Comparison of ENCODE assay signal across 22 mouse cellular contexts in the genomic region with DNA sequence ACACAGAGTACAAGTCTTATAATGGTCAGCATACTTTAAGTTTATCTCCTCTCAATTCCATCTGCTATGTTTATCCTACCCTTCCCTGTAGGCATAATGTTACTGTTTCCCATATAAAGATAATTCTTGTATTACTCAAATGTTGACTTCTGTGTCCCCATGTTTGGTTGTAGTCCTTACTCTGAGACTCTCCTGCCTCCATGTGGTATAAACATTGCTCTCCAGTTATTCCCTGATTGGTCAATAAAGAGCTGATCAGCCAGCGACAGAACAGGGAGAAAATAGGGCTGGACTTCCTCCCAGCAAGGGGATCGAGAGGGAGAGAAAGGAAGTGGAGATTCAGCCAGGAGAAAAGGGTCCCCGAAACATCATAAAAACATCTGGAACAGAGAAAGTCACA.
DNase-seq lines count a peak whose midpoint lies in the region; ATAC-seq and TF ChIP-seq lines count a peak whose summit lies in the region.
"Had no signal": no experiment of that assay in that cellular context is flagged by ENCODE, and none has a peak within 500 bp of the region (broad histone marks: within the 10 kb centered on the region; RNA-seq: fewer than 3 reads in every experiment).

No protein-coding gene starts in this region.

- no peak overlapping the region for H3K27ac ChIP-seq in gastrocnemius, adult 2 months
- H3K27ac ChIP-seq in layer of hippocampus, adult 2 months = no peak overlapping the region
- H3K27ac ChIP-seq in midbrain, embryonic 11.5 days (ENCODE audit: low read depth, low read length) = no peak overlapping the region
- H3K27ac ChIP-seq in midbrain, embryonic 16.5 days (ENCODE audit: low read length) = no peak overlapping the region
- H3K27ac ChIP-seq: forebrain, embryonic 10.5 days; forebrain, embryonic 13.5 days; heart, embryonic 10.5 days; hindbrain, embryonic 12.5 days; hindbrain, embryonic 15.5 days had no signal

- H3K9ac ChIP-seq in midbrain, embryonic 11.5 days (ENCODE audit: low read length) = no peak overlapping the region
- no peak overlapping the region for H3K9ac ChIP-seq in midbrain, embryonic 16.5 days (ENCODE audit: low read depth, low read length)
- H3K9ac ChIP-seq: forebrain, embryonic 13.5 days; hindbrain, embryonic 12.5 days; hindbrain, embryonic 15.5 days had no signal

- no peak overlapping the region for H3K4me3 ChIP-seq in gastrocnemius, adult 2 months
- H3K4me3 ChIP-seq in layer of hippocampus, adult 2 months = no peak overlapping the region
- no peak overlapping the region for H3K4me3 ChIP-seq in midbrain, embryonic 11.5 days (ENCODE audit: low read depth, low read length)
- H3K4me3 ChIP-seq in midbrain, embryonic 16.5 days (ENCODE audit: low read depth, low read length) = no peak overlapping the region
- H3K4me3 ChIP-seq: forebrain, embryonic 10.5 days; forebrain, embryonic 13.5 days; heart, embryonic 10.5 days; hindbrain, embryonic 12.5 days; hindbrain, embryonic 15.5 days had no signal

- peak; percentile 16 for TF ChIP-seq CTCF in gastrocnemius, adult 2 months (IDR thresholded peaks at IDR 0.05)
- TF ChIP-seq CTCF in layer of hippocampus, adult 2 months (conservative IDR thresholded peaks at IDR 0.05) = 0 out of 2 replicates have a peak, but pooled peaks have one; percentile 23

- intact Hi-C loops in gastrocnemius, adult 2 months (cut with DNase I) = no loop called here

- no peaks in the 10 kb centered on the region for H3K27me3 ChIP-seq in midbrain, embryonic 11.5 days (ENCODE audit: control insufficient read depth, insufficient read depth, low read length)
- no peaks in the 10 kb centered on the region for H3K27me3 ChIP-seq in midbrain, embryonic 16.5 days (ENCODE audit: control insufficient read depth, insufficient read depth, low read depth, low read length)
- H3K27me3 ChIP-seq: forebrain, embryonic 13.5 days; hindbrain, embryonic 12.5 days; hindbrain, embryonic 15.5 days had no signal

- no peaks in the 10 kb centered on the region for H3K9me3 ChIP-seq in midbrain, embryonic 11.5 days (ENCODE audit: control insufficient read depth, low read length)
- H3K9me3 ChIP-seq in midbrain, embryonic 16.5 days (replicated peaks; ENCODE audit: control insufficient read depth, low read length, poor library complexity, severe bottlenecking) = no peaks in the 10 kb centered on the region
- H3K9me3 ChIP-seq: forebrain, embryonic 13.5 days; heart, embryonic 10.5 days; hindbrain, embryonic 12.5 days; hindbrain, embryonic 15.5 days had no signal

- 74% methylated on average over 3 of the region's 3 CpGs for WGBS in midbrain, embryonic 11.5 days
- 82% methylated on average over 3 of the region's 3 CpGs for WGBS in midbrain, embryonic 16.5 days

- H3K36me3 ChIP-seq in midbrain, embryonic 11.5 days (ENCODE audit: control insufficient read depth, insufficient read depth, low read length) = no peaks in the 10 kb centered on the region
- no peaks in the 10 kb centered on the region for H3K36me3 ChIP-seq in midbrain, embryonic 16.5 days (ENCODE audit: control insufficient read depth, insufficient read depth, low read length)
- H3K36me3 ChIP-seq: forebrain, embryonic 10.5 days; heart, embryonic 10.5 days; hindbrain, embryonic 12.5 days; hindbrain, embryonic 15.5 days had no signal

- H3K4me2 ChIP-seq in midbrain, embryonic 11.5 days = no peak overlapping the region
- no peak overlapping the region for H3K4me2 ChIP-seq in midbrain, embryonic 16.5 days (ENCODE audit: low read length)
- H3K4me2 ChIP-seq: forebrain, embryonic 13.5 days; hindbrain, embryonic 12.5 days; hindbrain, embryonic 15.5 days had no signal

- no peak for DNase-seq in gastrocnemius, adult 2 months
- no peak for DNase-seq in gastrocnemius, postnatal 10 days
- DNase-seq in layer of hippocampus, adult 2 months (ENCODE audit: low spot score in 2 of 2) = no peak
- DNase-seq in layer of hippocampus, postnatal 10 days (ENCODE audit: low spot score in 2 of 2) = no peak
- peak; percentile 26 for DNase-seq in midbrain, embryonic 11.5 days (ENCODE audit: low spot score, missing footprints)
- DNase-seq in embryo, embryonic 10 days (ENCODE audit: low spot score) = no peak
- DNase-seq: adrenal gland, adult 2 months; adrenal gland, postnatal 14 days; B cell, adult 2 months; cerebellum, adult 11 months; cerebellum, adult 2 months; cerebellum, adult 9-11 months; cerebellum, postnatal 36 days; gastrocnemius, postnatal 25 days; heart, adult 18-20 months had no signal

- peaks cover under 1% of the 10 kb centered on the region for H3K4me1 ChIP-seq in midbrain, embryonic 11.5 days (ENCODE audit: control insufficient read depth, insufficient read depth, low read length)
- no peaks in the 10 kb centered on the region for H3K4me1 ChIP-seq in midbrain, embryonic 16.5 days (ENCODE audit: control insufficient read depth, insufficient read depth, low read length)
- H3K4me1 ChIP-seq: hindbrain, embryonic 12.5 days; hindbrain, embryonic 15.5 days had no signal

- ATAC-seq in midbrain, embryonic 11.5 days (ENCODE audit: low FRiP score) = no peak
- ATAC-seq in midbrain, embryonic 16.5 days = no peak
- ATAC-seq: forebrain, embryonic 13.5 days; forebrain, embryonic 16.5 days had no signal
